In genomic region chr11:119297996-119298395, GRCm38 (mm10) we compare ENCODE assay signal across 8 mouse cellular contexts. TPM values are rescaled to one million over a fixed set of nuclear protein-coding genes. Genes with fewer than 3 reads are reported as not detected.
DNase-seq lines count a peak whose midpoint lies in the region; ATAC-seq lines count a peak whose summit lies in the region.

No protein-coding gene starts in this region.

- peak overlapping the region; percentile 79 for H3K4me2 ChIP-seq in heart, embryonic 15.5 days
- H3K4me2 ChIP-seq in hindbrain, embryonic 12.5 days (replicated peaks) = peak overlapping the region; percentile 93
- 0 out of 2 replicates have a peak overlapping the region, but pooled peaks have one; percentile 82 for H3K4me2 ChIP-seq in midbrain, embryonic 15.5 days

- WGBS in heart, embryonic 15.5 days = 76% methylated on average over 6 of the region's 6 CpGs
- 88% methylated on average over 6 of the region's 6 CpGs for WGBS in hindbrain, embryonic 12.5 days
- 91% methylated on average over 6 of the region's 6 CpGs for WGBS in midbrain, embryonic 15.5 days

- no peak overlapping the region; the same call in none of the 2 replicates for H3K4me3 ChIP-seq in heart, embryonic 15.5 days
- no peak overlapping the region for H3K4me3 ChIP-seq in hindbrain, embryonic 12.5 days
- no peak overlapping the region for H3K4me3 ChIP-seq in midbrain, embryonic 15.5 days

- peaks cover 49% of the 10 kb centered on the region for H3K36me3 ChIP-seq in heart, embryonic 15.5 days
- peaks cover 52% of the 10 kb centered on the region for H3K36me3 ChIP-seq in hindbrain, embryonic 12.5 days
- peaks cover 23% of the 10 kb centered on the region for H3K36me3 ChIP-seq in midbrain, embryonic 15.5 days (replicated peaks)

- no peaks in the 10 kb centered on the region for H3K9me3 ChIP-seq in heart, embryonic 15.5 days (replicated peaks)
- no peaks in the 10 kb centered on the region for H3K9me3 ChIP-seq in hindbrain, embryonic 12.5 days (replicated peaks)
- no peaks in the 10 kb centered on the region for H3K9me3 ChIP-seq in midbrain, embryonic 15.5 days

- H3K27ac ChIP-seq in heart, embryonic 15.5 days = no peak overlapping the region
- no peak overlapping the region for H3K27ac ChIP-seq in hindbrain, embryonic 12.5 days
- H3K27ac ChIP-seq in midbrain, embryonic 15.5 days = no peak overlapping the region

- peaks cover 17% of the 10 kb centered on the region for H3K4me1 ChIP-seq in heart, embryonic 15.5 days (replicated peaks)
- peaks cover 20% of the 10 kb centered on the region for H3K4me1 ChIP-seq in hindbrain, embryonic 12.5 days
- peaks cover 23% of the 10 kb centered on the region for H3K4me1 ChIP-seq in midbrain, embryonic 15.5 days

- DNase-seq in heart, postnatal 25 days (ENCODE audit: low spot score) = no peak
- peak; percentile 30 for DNase-seq in ES-CJ7 (ENCODE audit: low read depth, low spot score)
- DNase-seq in left cerebral cortex, postnatal 25 days (ENCODE audit: low spot score in 2 of 2) = no peak
- no peak for DNase-seq in layer of hippocampus, postnatal 14 days (ENCODE audit: low spot score in 2 of 2)

- H3K9ac ChIP-seq in heart, embryonic 15.5 days = no peak overlapping the region
- no peak overlapping the region for H3K9ac ChIP-seq in hindbrain, embryonic 12.5 days
- H3K9ac ChIP-seq in midbrain, embryonic 15.5 days = no peak overlapping the region

- H3K27me3 ChIP-seq in heart, embryonic 15.5 days = no peaks in the 10 kb centered on the region
- no peaks in the 10 kb centered on the region for H3K27me3 ChIP-seq in hindbrain, embryonic 12.5 days
- H3K27me3 ChIP-seq in midbrain, embryonic 15.5 days (replicated peaks) = no peaks in the 10 kb centered on the region

- ATAC-seq in heart, embryonic 15.5 days (replicated peaks; ENCODE audit: insufficient number of reproducible peaks, insufficient read depth, low FRiP score, low read depth) = no peak
- ATAC-seq in hindbrain, embryonic 12.5 days (ENCODE audit: low FRiP score) = no peak
- ATAC-seq in midbrain, embryonic 15.5 days (replicated peaks) = no peak
- no peak for ATAC-seq in megakaryocyte-erythroid progenitor cell, adult 5-6 weeks (replicated peaks; ENCODE audit: low FRiP score, low TSS enrichment, poor library complexity, severe bottlenecking)

- intact Hi-C loops in heart, postnatal 25 days (cut with DNase I) = loop anchor here (2.0 kb wide), 1 partner anchor 29 kb away; no protein-coding TSS in a partner anchor
- intact Hi-C loops in left cerebral cortex, postnatal 25 days (cut with DNase I) = no loop called here

RNA-seq across cellular contexts. Expression of gene Eif4a3, which starts 1.9 kb away (rescaled TPM):
- polyA plus RNA-seq in heart, embryonic 15.5 days (2015; fragmentation: Nextera tagmentation; extraction: Ambion mirVana) = 213 and 251 TPM in 2 replicates
- total RNA-seq in heart, postnatal 25 days (2021) = 10 to 100 TPM; 64.8 to 67.6 TPM
- 291 and 294 TPM in 2 replicates for polyA plus RNA-seq in hindbrain, embryonic 12.5 days (2016; fragmentation: Nextera tagmentation; extraction: Ambion mirVana)
- polyA plus RNA-seq in midbrain, embryonic 15.5 days (2015; fragmentation: Nextera tagmentation; extraction: Ambion mirVana) = 261 and 266 TPM in 2 replicates
- 294 and 360 TPM in 2 replicates for total RNA-seq in megakaryocyte-erythroid progenitor cell, adult 5-6 weeks (2014; fragmentation: Nextera tagmentation)
- 206 and 229 TPM in 2 replicates for total RNA-seq in megakaryocyte-erythroid progenitor cell, adult 5-6 weeks (2017)
- total RNA-seq in left cerebral cortex, postnatal 25 days (2021) = 10 to 100 TPM; 72.1 to 79.0 TPM
- total RNA-seq in layer of hippocampus, postnatal 14 days (2021) = 10 to 100 TPM; 90.1 to 91.0 TPM

RNA-seq across cellular contexts. Expression of gene Card14, which starts 9.6 kb away (rescaled TPM):
- polyA plus RNA-seq in heart, embryonic 15.5 days (2015; fragmentation: Nextera tagmentation; extraction: Ambion mirVana) = 0.28 and 0.38 TPM in 2 replicates
- total RNA-seq in heart, postnatal 25 days (2021) = under 1 TPM; 0.08 to 0.10 TPM
- polyA plus RNA-seq in hindbrain, embryonic 12.5 days (2016; fragmentation: Nextera tagmentation; extraction: Ambion mirVana) = 0.07 and 0.27 TPM in 2 replicates
- 0.34 and 0.37 TPM in 2 replicates for polyA plus RNA-seq in midbrain, embryonic 15.5 days (2015; fragmentation: Nextera tagmentation; extraction: Ambion mirVana)
- total RNA-seq in megakaryocyte-erythroid progenitor cell, adult 5-6 weeks (2014; fragmentation: Nextera tagmentation) = not detected in 2 replicates
- not detected in 2 replicates for total RNA-seq in megakaryocyte-erythroid progenitor cell, adult 5-6 weeks (2017)
- under 1 TPM; 0.14 to 0.18 TPM for total RNA-seq in left cerebral cortex, postnatal 25 days (2021)
- total RNA-seq in layer of hippocampus, postnatal 14 days (2021) = under 1 TPM; 0.25 to 0.45 TPM

RNA-seq across cellular contexts. Expression of gene Gaa, which starts 30.3 kb away (rescaled TPM):
- 74.7 and 97.9 TPM in 2 replicates for polyA plus RNA-seq in heart, embryonic 15.5 days (2015; fragmentation: Nextera tagmentation; extraction: Ambion mirVana)
- 10 to 100 TPM; 69.6 to 73.2 TPM for total RNA-seq in heart, postnatal 25 days (2021)
- 49.3 and 52.4 TPM in 2 replicates for polyA plus RNA-seq in hindbrain, embryonic 12.5 days (2016; fragmentation: Nextera tagmentation; extraction: Ambion mirVana)
- 93.9 and 95.3 TPM in 2 replicates for polyA plus RNA-seq in midbrain, embryonic 15.5 days (2015; fragmentation: Nextera tagmentation; extraction: Ambion mirVana)
- total RNA-seq in megakaryocyte-erythroid progenitor cell, adult 5-6 weeks (2014; fragmentation: Nextera tagmentation) = 33.7 and 44.1 TPM in 2 replicates
- total RNA-seq in megakaryocyte-erythroid progenitor cell, adult 5-6 weeks (2017) = 22.6 and 34.2 TPM in 2 replicates
- total RNA-seq in left cerebral cortex, postnatal 25 days (2021) = 100 to 1,000 TPM; 232 to 233 TPM
- 100 to 1,000 TPM; 178 to 184 TPM for total RNA-seq in layer of hippocampus, postnatal 14 days (2021)

RNA-seq across cellular contexts. Expression of gene Sgsh, which starts 57.3 kb away (rescaled TPM):
- 5.4 and 7.1 TPM in 2 replicates for polyA plus RNA-seq in heart, embryonic 15.5 days (2015; fragmentation: Nextera tagmentation; extraction: Ambion mirVana)
- total RNA-seq in heart, postnatal 25 days (2021) = 1 to 10 TPM; 4.8 to 5.1 TPM
- polyA plus RNA-seq in hindbrain, embryonic 12.5 days (2016; fragmentation: Nextera tagmentation; extraction: Ambion mirVana) = 4.4 and 4.6 TPM in 2 replicates
- 5.2 and 6.6 TPM in 2 replicates for polyA plus RNA-seq in midbrain, embryonic 15.5 days (2015; fragmentation: Nextera tagmentation; extraction: Ambion mirVana)
- total RNA-seq in megakaryocyte-erythroid progenitor cell, adult 5-6 weeks (2014; fragmentation: Nextera tagmentation) = 6.3 and 11.9 TPM in 2 replicates
- 3.6 and 5.1 TPM in 2 replicates for total RNA-seq in megakaryocyte-erythroid progenitor cell, adult 5-6 weeks (2017)
- 1 to 10 TPM; 3.9 to 4.4 TPM for total RNA-seq in left cerebral cortex, postnatal 25 days (2021)
- 1 to 10 TPM; 4.3 to 4.8 TPM for total RNA-seq in layer of hippocampus, postnatal 14 days (2021)

RNA-seq across cellular contexts. Expression of gene Slc26a11, which starts 57.4 kb away (rescaled TPM):
- 9.0 and 10.4 TPM in 2 replicates for polyA plus RNA-seq in heart, embryonic 15.5 days (2015; fragmentation: Nextera tagmentation; extraction: Ambion mirVana)
- total RNA-seq in heart, postnatal 25 days (2021) = 1 to 10 TPM; 2.3 to 2.8 TPM
- polyA plus RNA-seq in hindbrain, embryonic 12.5 days (2016; fragmentation: Nextera tagmentation; extraction: Ambion mirVana) = 5.3 and 6.0 TPM in 2 replicates
- polyA plus RNA-seq in midbrain, embryonic 15.5 days (2015; fragmentation: Nextera tagmentation; extraction: Ambion mirVana) = 6.9 and 7.4 TPM in 2 replicates
- 1.7 and 4.4 TPM in 2 replicates for total RNA-seq in megakaryocyte-erythroid progenitor cell, adult 5-6 weeks (2014; fragmentation: Nextera tagmentation)
- total RNA-seq in megakaryocyte-erythroid progenitor cell, adult 5-6 weeks (2017) = 0.65 and 1.5 TPM in 2 replicates
- total RNA-seq in left cerebral cortex, postnatal 25 days (2021) = 1 to 10 TPM; 4.5 TPM
- 1 to 10 TPM; 4.3 to 6.0 TPM for total RNA-seq in layer of hippocampus, postnatal 14 days (2021)
